Mouse (Mus musculus) inflammation-experienced regulatory T-cells, adult 6 months (primary cell): ENCODE data around the gene Slc2a13. TPM values are rescaled to one million over a fixed set of nuclear protein-coding genes. Genes with fewer than 3 reads are reported as not detected.

Source experiments
- ATAC-seq: one replicate; pipeline ENCODE4 v1.8.0; 2017
- polyA plus RNA-seq, 3 experiments: library from polyadenylated mRNA; unstranded; fragments of 100-300 nt; shearing (Covaris generic); gene quantifications; one replicate each; pipeline ENCODE4 v1.2.1; 2017

Slc2a13 gene
- polyA plus RNA-seq = not detected

GRCm38 (mm10) chr15:91573111-91573538 lies at the start of gene Slc2a13:
TSS of gene Slc2a13 (minus strand) at chr15:91573261.
- ATAC-seq = no peak

- no peak for ATAC-seq
Observed at GRCm38 (mm10) chr15:91616016-91616415, 43.0 kb upstream of the Slc2a13 start.

GRCm38 (mm10) chr15:91615532-91615931 lies 42.5 kb upstream of the Slc2a13 start:
- ATAC-seq = no peak

GRCm38 (mm10) chr15:91613981-91614665 lies 41.1 kb upstream of the Slc2a13 start:
- no peak for ATAC-seq

GRCm38 (mm10) chr15:91609713-91610112 lies 36.7 kb upstream of the Slc2a13 start:
- ATAC-seq = no peak

- no peak for ATAC-seq
Observed at GRCm38 (mm10) chr15:91608811-91609210, 35.8 kb upstream of the Slc2a13 start.

- ATAC-seq = no peak
Observed at GRCm38 (mm10) chr15:91601197-91601596, 28.1 kb upstream of the Slc2a13 start.

GRCm38 (mm10) chr15:91597290-91597689 lies 24.2 kb upstream of the Slc2a13 start:
- ATAC-seq = no peak

GRCm38 (mm10) chr15:91574492-91574891 lies 1.4 kb upstream of the Slc2a13 start:
- ATAC-seq = no peak

- no peak for ATAC-seq
Observed at GRCm38 (mm10) chr15:91572421-91573069, 516 bp downstream of the Slc2a13 start.

GRCm38 (mm10) chr15:91571981-91572380 lies 1.1 kb downstream of the Slc2a13 start:
- no peak for ATAC-seq

GRCm38 (mm10) chr15:91566784-91567183 lies 6.3 kb downstream of the Slc2a13 start:
- no peak for ATAC-seq

GRCm38 (mm10) chr15:91565025-91565605 lies 7.9 kb downstream of the Slc2a13 start:
- ATAC-seq = no peak

- ATAC-seq = no peak
Observed at GRCm38 (mm10) chr15:91561728-91562127, 11.3 kb downstream of the Slc2a13 start.

GRCm38 (mm10) chr15:91555336-91555736 lies 17.7 kb downstream of the Slc2a13 start:
- no peak for ATAC-seq

- no peak for ATAC-seq
Observed at GRCm38 (mm10) chr15:91548586-91549268, 24.3 kb downstream of the Slc2a13 start.

- no peak for ATAC-seq
Observed at GRCm38 (mm10) chr15:91544586-91544985, 28.5 kb downstream of the Slc2a13 start.

GRCm38 (mm10) chr15:91538439-91538838 lies 34.6 kb downstream of the Slc2a13 start:
- no peak for ATAC-seq

GRCm38 (mm10) chr15:91526876-91527275 lies 46.2 kb downstream of the Slc2a13 start:
- ATAC-seq = no peak

- ATAC-seq = no peak
Observed at GRCm38 (mm10) chr15:91526166-91526565, 46.9 kb downstream of the Slc2a13 start.

- no peak for ATAC-seq
Observed at GRCm38 (mm10) chr15:91524451-91524850, 48.6 kb downstream of the Slc2a13 start.

GRCm38 (mm10) chr15:91503291-91503690 lies 69.8 kb downstream of the Slc2a13 start:
- no peak for ATAC-seq

GRCm38 (mm10) chr15:91502661-91503060 lies 70.4 kb downstream of the Slc2a13 start:
- no peak for ATAC-seq
